Mouse (Mus musculus) adrenal gland, postnatal 10 days (tissue): ENCODE measurements around the gene Cenpj. TPM values are rescaled to one million over a fixed set of nuclear protein-coding genes. Genes with fewer than 3 reads are reported as not detected.
A peak's percentile ranks its signal among the peaks of the same experiment; 100 is the strongest.

ENCODE experiments used
- DNase-seq: peaks from one replicate; pipeline ENCODE4 v3.0.0; 2021; ENCODE audit warnings: mixed read lengths
- total RNA-seq, 2 experiments: library from RNA; stranded (reverse); gene quantifications; 2 replicates each; pipeline ENCODE4 v1.2.3; 2021

The Cenpj gene
- total RNA-seq, 2 experiments from 2014 or later: 7.2 to 8.0 TPM

GRCm38 (mm10) chr14:56545491-56545890 is 29.7 kb downstream of the Cenpj start:
- DNase-seq: no peak

- no peak for DNase-seq
Observed at GRCm38 (mm10) chr14:56544946-56545345, 30.3 kb downstream of the Cenpj start.

GRCm38 (mm10) chr14:56530788-56531187 is 44.4 kb downstream of the Cenpj start:
- DNase-seq: no peak

GRCm38 (mm10) chr14:56514775-56515174 is 60.5 kb downstream of the Cenpj start:
- no peak for DNase-seq

DNA sequence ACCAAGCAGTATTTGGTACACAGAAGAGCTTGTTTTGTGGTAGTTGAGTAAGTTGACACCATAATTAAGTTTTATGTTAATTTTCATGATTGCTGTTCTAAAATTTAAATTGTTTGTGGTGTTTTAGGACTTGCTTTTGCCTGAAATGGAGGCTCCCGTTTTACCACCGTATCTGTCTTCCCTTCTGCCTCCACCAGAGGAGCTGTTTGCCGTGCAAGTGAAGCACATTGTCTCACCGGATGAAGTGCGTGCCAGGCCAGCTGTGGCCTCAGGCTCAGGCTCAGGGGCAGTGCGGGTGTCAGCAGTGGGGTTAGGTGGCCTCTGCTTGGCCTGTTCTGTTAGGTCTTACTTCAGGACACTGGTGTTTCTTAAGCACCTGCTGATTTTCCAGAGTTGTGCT is 63.1 kb downstream of the Cenpj start:
- DNase-seq: peak; percentile 10

- DNase-seq: no peak
Observed at GRCm38 (mm10) chr14:56506743-56507142, 68.5 kb downstream of the Cenpj start.

GRCm38 (mm10) chr14:56502407-56502806 is 72.8 kb downstream of the Cenpj start:
- DNase-seq: no peak

- DNase-seq: no peak
Observed at GRCm38 (mm10) chr14:56489806-56490205, 85.4 kb downstream of the Cenpj start.

Other genes starting within 250 kb of the Cenpj start
- not detected for gene Atp12a, start 210.4 kb downstream of the Cenpj start, total RNA-seq
- 1 to 10 TPM in 1 of 2 experiments, under 1 TPM in 1; 0.91 to 1.3 TPM for gene Rnf17, start 172.8 kb downstream of the Cenpj start, total RNA-seq
- gene Parp4, start 194 bp upstream of the Cenpj start, total RNA-seq: 10 to 100 TPM; 20.1 to 25.6 TPM
- gene Mphosph8, start 92.8 kb upstream of the Cenpj start, total RNA-seq: 10 to 100 TPM; 22.0 to 25.1 TPM
- 10 to 100 TPM; 22.6 to 32.8 TPM for gene Pspc1, start 202.9 kb upstream of the Cenpj start, total RNA-seq
- 10 to 100 TPM; 29.3 to 32.9 TPM for gene Zmym5, start 236.3 kb upstream of the Cenpj start, total RNA-seq